Mouse (Mus musculus): ENCODE data around the gene Bhlha9. TPM values are rescaled to one million over a fixed set of nuclear protein-coding genes. Genes with fewer than 3 reads are reported as not detected.
A peak's percentile ranks its signal among the peaks of the same experiment; 100 is the strongest.

Bhlha9 gene
- polyA plus RNA-seq, 1 experiment from 2014 or later = not detected

DNA sequence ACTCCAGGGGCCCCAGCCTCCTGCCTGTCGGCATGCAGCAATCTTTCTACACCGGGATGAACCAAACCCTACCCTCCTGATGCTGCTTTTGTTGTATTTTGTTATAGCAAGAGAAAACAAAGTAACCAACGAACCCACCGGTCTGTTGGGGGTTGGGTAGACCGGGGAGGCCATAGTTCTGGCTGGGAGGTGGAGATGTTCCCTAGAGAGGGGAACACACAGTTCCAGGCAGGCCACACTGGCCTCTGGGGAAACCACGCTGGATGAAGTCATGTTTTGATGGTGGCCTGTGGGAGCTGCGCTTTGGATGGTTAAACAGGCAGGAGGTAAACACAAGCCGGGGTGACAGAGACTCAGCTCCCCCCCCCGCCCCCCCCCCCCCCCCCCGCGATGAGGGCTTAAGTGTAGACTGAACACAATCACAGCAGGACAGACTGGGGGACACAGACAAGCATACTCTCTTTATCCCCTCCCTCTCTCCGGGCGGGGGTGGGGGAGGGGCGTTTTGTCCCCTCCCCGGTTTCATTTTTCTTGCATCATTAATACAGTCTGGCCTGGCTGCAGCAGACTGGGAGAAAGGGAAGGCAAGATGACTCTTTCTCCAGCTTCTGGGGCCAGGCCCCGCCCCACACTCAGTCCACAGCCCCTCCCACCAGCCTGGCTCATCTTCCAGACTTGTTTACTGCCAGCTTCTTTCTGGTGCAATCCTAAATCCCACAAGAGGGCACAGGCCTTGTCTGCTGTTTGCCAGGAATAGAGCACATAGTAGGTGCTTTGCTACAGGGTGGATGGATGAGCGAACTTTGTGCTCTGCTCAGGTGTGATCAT lies 37.6 kb downstream of the Bhlha9 start:
- no peaks in the 10 kb centered on the region for H3K36me3 ChIP-seq (ENCODE audit: control insufficient read depth, insufficient read depth, low read length)
- peak; percentile 30; the same call in 1 of the 2 replicates for ATAC-seq (ENCODE audit: insufficient read depth, low FRiP score)
- H3K27me3 ChIP-seq (ENCODE audit: control insufficient read depth, insufficient read depth, low read length) = no peaks in the 10 kb centered on the region
- no peak overlapping the region for H3K9ac ChIP-seq (ENCODE audit: low read length)
- H3K27ac ChIP-seq (ENCODE audit: low read length) = no peak overlapping the region
- H3K9me3 ChIP-seq (replicated peaks; ENCODE audit: control insufficient read depth, low read length) = no peaks in the 10 kb centered on the region
- 0 out of 2 replicates have a peak overlapping the region, but pooled peaks have one; percentile 19 for H3K4me2 ChIP-seq (ENCODE audit: low read depth, low read length)
- 0 out of 2 replicates have a peak, but pooled peaks cover 5% of the 10 kb centered on the region for H3K4me1 ChIP-seq (ENCODE audit: control insufficient read depth, insufficient read depth, low read length)
- 26% methylated on average over 11 of the region's 17 CpGs for WGBS
- no peak overlapping the region for H3K4me3 ChIP-seq (replicated peaks; ENCODE audit: low read length)

DNA sequence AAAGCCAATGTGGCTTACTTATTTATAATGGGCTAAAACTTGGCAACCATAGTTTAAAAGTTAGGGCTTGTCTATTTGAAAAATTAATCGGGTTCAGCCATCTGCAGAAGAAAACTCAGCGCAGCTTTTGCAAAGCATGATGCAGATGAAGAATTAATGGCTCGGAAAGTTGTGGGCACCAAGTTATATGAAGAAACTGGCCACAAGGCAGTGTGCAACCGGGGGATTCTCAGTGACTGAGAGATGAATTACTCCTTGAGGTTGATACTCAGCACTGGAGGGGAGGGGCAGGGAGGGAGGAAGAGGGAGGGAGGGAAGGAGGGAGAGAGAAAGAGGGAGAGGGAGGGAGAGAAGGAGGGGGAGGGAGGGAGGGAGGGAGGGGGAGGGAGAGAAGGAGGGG lies 44.7 kb downstream of the Bhlha9 start:
- 59% methylated on average over 4 of the region's 4 CpGs for WGBS
- no peak overlapping the region for H3K27ac ChIP-seq (ENCODE audit: low read length)
- no peak for ATAC-seq (ENCODE audit: insufficient read depth, low FRiP score)
- H3K4me3 ChIP-seq (replicated peaks; ENCODE audit: low read length) = no peak overlapping the region
- H3K27me3 ChIP-seq (ENCODE audit: control insufficient read depth, insufficient read depth, low read length) = no peaks in the 10 kb centered on the region
- H3K4me2 ChIP-seq (ENCODE audit: low read depth, low read length) = no peak overlapping the region
- no peaks in the 10 kb centered on the region for H3K9me3 ChIP-seq (replicated peaks; ENCODE audit: control insufficient read depth, low read length)
- no peaks in the 10 kb centered on the region for H3K36me3 ChIP-seq (ENCODE audit: control insufficient read depth, insufficient read depth, low read length)
- H3K4me1 ChIP-seq (ENCODE audit: control insufficient read depth, insufficient read depth, low read length) = no peaks in the 10 kb centered on the region
- H3K9ac ChIP-seq (ENCODE audit: low read length) = no peak overlapping the region

Other genes with a start within 250 kb of the Bhlha9 start
- 27.1 and 28.8 TPM in 2 replicates for gene Abr, start 50.2 kb upstream of the Bhlha9 start, polyA plus RNA-seq (2015; fragmentation: Nextera tagmentation; extraction: Ambion mirVana)
- 0.75 and 0.94 TPM in 2 replicates for gene Trarg1, start 7.3 kb downstream of the Bhlha9 start, polyA plus RNA-seq (2015; fragmentation: Nextera tagmentation; extraction: Ambion mirVana)
- gene Gosr1, start 91.1 kb downstream of the Bhlha9 start, polyA plus RNA-seq (2015; fragmentation: Nextera tagmentation; extraction: Ambion mirVana) = 26.4 and 30.0 TPM in 2 replicates
- gene Cpd, start 174.5 kb downstream of the Bhlha9 start, polyA plus RNA-seq (2015; fragmentation: Nextera tagmentation; extraction: Ambion mirVana) = 10.2 and 10.5 TPM in 2 replicates
- 0.36 and 0.37 TPM in 2 replicates for gene Tmigd1, start 229.7 kb downstream of the Bhlha9 start, polyA plus RNA-seq (2015; fragmentation: Nextera tagmentation; extraction: Ambion mirVana)

Measured in stomach, embryonic 16.5 days (tissue).